Mouse (Mus musculus) yolk sac, embryonic 10.5 days (tissue): ENCODE data around the gene Tada2a.
A peak's percentile ranks its signal among the peaks of the same experiment; 100 is the strongest.

Source experiments
- DNase-seq: peaks from one replicate; pipeline ENCODE4 v3.0.0-alpha.2; 2017; ENCODE audit warnings: low spot score

Gene Tada2a

GRCm38 (mm10) chr11:84063631-84064209 lies 65.7 kb downstream of the Tada2a start:
- no peak for DNase-seq

- DNase-seq = no peak
Measured at GRCm38 (mm10) chr11:84062805-84063204, 66.6 kb downstream of the Tada2a start.

- no peak for DNase-seq
Measured at GRCm38 (mm10) chr11:84061881-84062280, 67.5 kb downstream of the Tada2a start.

GRCm38 (mm10) chr11:84060635-84061034 lies 68.8 kb downstream of the Tada2a start:
- no peak for DNase-seq

GRCm38 (mm10) chr11:84059784-84060183 lies 69.6 kb downstream of the Tada2a start:
- DNase-seq = no peak

- DNase-seq = no peak
Measured at GRCm38 (mm10) chr11:84057418-84057817, 72.0 kb downstream of the Tada2a start.

- DNase-seq = no peak
Measured at GRCm38 (mm10) chr11:84053524-84054163, 75.8 kb downstream of the Tada2a start.

GRCm38 (mm10) chr11:84053055-84053454 lies 76.3 kb downstream of the Tada2a start:
- no peak for DNase-seq

GRCm38 (mm10) chr11:84048411-84048810 lies 81.0 kb downstream of the Tada2a start:
- DNase-seq = no peak

- DNase-seq = no peak
Measured at GRCm38 (mm10) chr11:84047270-84047669, 82.1 kb downstream of the Tada2a start.

- DNase-seq = no peak
Measured at GRCm38 (mm10) chr11:84044988-84045387, 84.4 kb downstream of the Tada2a start.

GRCm38 (mm10) chr11:84042808-84043762 lies 86.3 kb downstream of the Tada2a start:
- no peak for DNase-seq

- no peak for DNase-seq
Measured at GRCm38 (mm10) chr11:84040621-84041020, 88.8 kb downstream of the Tada2a start.

GRCm38 (mm10) chr11:84033671-84034070 lies 95.7 kb downstream of the Tada2a start:
- DNase-seq = no peak

GRCm38 (mm10) chr11:84032559-84032958 lies 96.8 kb downstream of the Tada2a start:
- DNase-seq = no peak

- peak; percentile 19 for DNase-seq
Measured at GRCm38 (mm10) chr11:84031971-84032370, 97.4 kb downstream of the Tada2a start.
